Mouse (Mus musculus) hindbrain, embryonic 14.5 days (tissue): ENCODE data around the gene Fgf7. TPM values are rescaled to one million over a fixed set of nuclear protein-coding genes. Genes with fewer than 3 reads are reported as not detected.

ENCODE experiments used
- ATAC-seq: fragments of 200-750 bp; cut with Nextera tagmentation; 2 replicates; pipeline ENCODE4 v1.8.0; 2017; ENCODE audit warnings: moderate number of reproducible peaks, mild to moderate bottlenecking, moderate TSS enrichment, moderate library complexity; ENCODE audit not compliant: low FRiP score
- DNase-seq: peaks from one replicate; pipeline ENCODE4 v3.0.0-alpha.2; 2015; ENCODE audit warnings: low spot score
- H3K27ac ChIP-seq: fragments of 300-500 bp; sonication (generic); 2 replicates; pipeline ENCODE4 v1.5.1; 2014; ENCODE audit warnings: mild to moderate bottlenecking, moderate library complexity
- H3K27me3 ChIP-seq: fragments of 300-500 bp; sonication (generic); 2 replicates; pipeline ENCODE4 v1.6.1; 2014; ENCODE audit warnings: mild to moderate bottlenecking, low read length, mixed read lengths; ENCODE audit not compliant: control insufficient read depth, insufficient read depth
- H3K36me3 ChIP-seq: fragments of 300-500 bp; sonication (generic); replicated peaks from 2 replicates; pipeline ENCODE4 v1.6.1; 2014; ENCODE audit not compliant: control insufficient read depth, insufficient read depth
- H3K4me1 ChIP-seq: fragments of 300-500 bp; sonication (generic); replicated peaks from 2 replicates; pipeline ENCODE4 v1.6.1; 2014; ENCODE audit warnings: antibody characterized with exemption, low read length, mixed read lengths; ENCODE audit not compliant: control insufficient read depth, insufficient read depth
- H3K4me2 ChIP-seq: fragments of 300-500 bp; sonication (generic); replicated peaks from 2 replicates; pipeline ENCODE4 v1.6.1; 2014; ENCODE audit warnings: mild to moderate bottlenecking, moderate library complexity
- H3K4me3 ChIP-seq: fragments of 300-500 bp; sonication (generic); replicated peaks from 2 replicates; pipeline ENCODE4 v1.5.1; 2014; ENCODE audit warnings: mild to moderate bottlenecking, low read length
- H3K9ac ChIP-seq: fragments of 300-500 bp; sonication (generic); 2 replicates; pipeline ENCODE4 v1.6.1; 2014
- H3K9me3 ChIP-seq: fragments of 300-500 bp; sonication (generic); 2 replicates; pipeline ENCODE4 v1.6.1; 2016; ENCODE audit warnings: low read length; ENCODE audit not compliant: control insufficient read depth
- WGBS: fragments of 180-500 bp; shearing (Covaris S2); extraction: QIAGEN DNeasy Blood & Tissue Kit; methylation state at CpG from one replicate; pipeline ENCODE4 v1.1.7; 2014; 5-methylcytosine and 5-hydroxymethylcytosine counted together
- polyA plus RNA-seq: library from polyadenylated mRNA; unstranded; fragments of >200 nt; fragmentation: Nextera tagmentation; extraction: Ambion mirVana; gene quantifications from 2 replicates; pipeline ENCODE4 v1.2.1, GENCODE M21; 2014

Gene Fgf7
- polyA plus RNA-seq, 1 experiment from 2014 or later, result 0.84 TPM

- ATAC-seq (no peak), DNase-seq (no peak)
- H3K27ac ChIP-seq, result no peak overlapping the region
- H3K4me3 ChIP-seq, result no peak overlapping the region
- no peak overlapping the region for H3K4me2 ChIP-seq
- H3K36me3 ChIP-seq, result no peaks in the 10 kb centered on the region
- no peaks in the 10 kb centered on the region for H3K27me3 ChIP-seq
- H3K4me1 ChIP-seq, result no peaks in the 10 kb centered on the region
- 84% methylated on average over 3 of the region's 3 CpGs for WGBS
- no peaks in the 10 kb centered on the region for H3K9me3 ChIP-seq
- H3K9ac ChIP-seq, result no peak overlapping the region
Measured at GRCm38 (mm10) chr2:126084326-126084725, 49.9 kb downstream of the Fgf7 start.

GRCm38 (mm10) chr2:126086187-126086586, 51.7 kb downstream of the Fgf7 start:
- Histone ChIP-seq H3K36me3 (no peaks in the 10 kb centered on the region), H3K4me3 (no peak overlapping the region), H3K27me3 (no peaks in the 10 kb centered on the region), H3K9me3 (no peaks in the 10 kb centered on the region), H3K27ac (no peak overlapping the region), H3K9ac (no peak overlapping the region), H3K4me1 (no peaks in the 10 kb centered on the region), H3K4me2 (no peak overlapping the region)
- WGBS, result 79% methylated on average over 8 of the region's 8 CpGs
- DNase-seq (no peak), ATAC-seq (no peak)

- no peak overlapping the region for H3K9ac ChIP-seq
- no peaks in the 10 kb centered on the region for H3K4me1 ChIP-seq
- no peaks in the 10 kb centered on the region for H3K27me3 ChIP-seq
- H3K36me3 ChIP-seq, result no peaks in the 10 kb centered on the region
- ATAC-seq, result no peak
- no peak overlapping the region for H3K4me2 ChIP-seq
- H3K4me3 ChIP-seq, result no peak overlapping the region
- WGBS, result 56% methylated on average over 5 of the region's 5 CpGs
- no peaks in the 10 kb centered on the region for H3K9me3 ChIP-seq
- no peak overlapping the region for H3K27ac ChIP-seq
- no peak for DNase-seq
Measured at GRCm38 (mm10) chr2:126090432-126090831, 56.0 kb downstream of the Fgf7 start.

GRCm38 (mm10) chr2:126094616-126095015, 60.2 kb downstream of the Fgf7 start:
- Histone ChIP-seq H3K4me2 (no peak overlapping the region), H3K9me3 (no peaks in the 10 kb centered on the region), H3K4me3 (no peak overlapping the region), H3K27ac (no peak overlapping the region), H3K27me3 (no peaks in the 10 kb centered on the region), H3K4me1 (no peaks in the 10 kb centered on the region), H3K9ac (no peak overlapping the region), H3K36me3 (no peaks in the 10 kb centered on the region)
- DNase-seq (no peak), ATAC-seq (no peak)
- WGBS, result 92% methylated on average over 4 of the region's 4 CpGs

Other genes starting within 250 kb of the Fgf7 start
- 32.0 and 36.2 TPM in 2 replicates for gene Galk2, start 175.5 kb upstream of the Fgf7 start, polyA plus RNA-seq
- gene Cops2, start 175.5 kb upstream of the Fgf7 start, polyA plus RNA-seq, result 69.2 and 74.0 TPM in 2 replicates
- gene Fam227b, start 117.3 kb downstream of the Fgf7 start, polyA plus RNA-seq, result not detected in 2 replicates
- 18.2 and 19.5 TPM in 2 replicates for gene Dtwd1, start 117.5 kb downstream of the Fgf7 start, polyA plus RNA-seq
- gene Gm17555, start 180.4 kb downstream of the Fgf7 start, polyA plus RNA-seq, result not detected in 2 replicates